Mouse (Mus musculus): ENCODE results near the gene Tceanc2. TPM values are rescaled to one million over a fixed set of nuclear protein-coding genes. Genes with fewer than 3 reads are reported as not detected.

Tceanc2 gene
- polyA plus RNA-seq, 1 experiment: 15.7 TPM

- Histone ChIP-seq H3K36me3 (ENCODE audit: control insufficient read depth, insufficient read depth, low read length, poor library complexity, severe bottlenecking) (no peaks in the 10 kb centered on the region; the same call in 1 of the 2 replicates), H3K27ac (ENCODE audit: insufficient read depth, low read length) (peak overlapping the region; percentile 55)
Observed at GRCm38 (mm10) chr4:107177506-107177905, 1.4 kb downstream of the Tceanc2 start.

GRCm38 (mm10) chr4:107167798-107168197, 11.1 kb downstream of the Tceanc2 start:
- H3K9ac ChIP-seq (ENCODE audit: low read depth, poor library complexity, severe bottlenecking): no peak overlapping the region
- H3K4me1 ChIP-seq (ENCODE audit: control insufficient read depth, insufficient read depth, low read length): no peaks in the 10 kb centered on the region
- H3K27me3 ChIP-seq (ENCODE audit: control insufficient read depth, insufficient read depth, low read length, poor library complexity, severe bottlenecking): no peaks in the 10 kb centered on the region
- no peaks in the 10 kb centered on the region for H3K36me3 ChIP-seq (ENCODE audit: control insufficient read depth, insufficient read depth, low read length, poor library complexity, severe bottlenecking)
- H3K9me3 ChIP-seq (replicated peaks; ENCODE audit: control insufficient read depth, insufficient read depth, low read length, poor library complexity, severe bottlenecking): no peaks in the 10 kb centered on the region
- no peak overlapping the region for H3K4me3 ChIP-seq (ENCODE audit: low read depth, low read length)
- H3K27ac ChIP-seq (ENCODE audit: insufficient read depth, low read length): no peak overlapping the region
- TF ChIP-seq CTCF (IDR thresholded peaks at IDR 0.05; ENCODE audit: low read depth, low read length) (no peak), EP300 (IDR thresholded peaks at IDR 0.05; ENCODE audit: insufficient read depth, low read depth, low read length) (no peak), POLR2A (IDR thresholded peaks at IDR 0.05; ENCODE audit: insufficient read depth, low read length) (no peak)

More at GRCm38 (mm10) chr4:107177506-107177905, 1.4 kb downstream of the Tceanc2 start:
- peak overlapping the region; percentile 76 for H3K4me3 ChIP-seq (ENCODE audit: low read depth, low read length)
- H3K4me1 ChIP-seq (ENCODE audit: control insufficient read depth, insufficient read depth, low read length): peaks cover 2% of the 10 kb centered on the region
- peak overlapping the region; percentile 80 for H3K9ac ChIP-seq (ENCODE audit: low read depth, poor library complexity, severe bottlenecking)
- TF ChIP-seq CTCF (IDR thresholded peaks at IDR 0.05; ENCODE audit: low read depth, low read length): no peak
- no peak for TF ChIP-seq EP300 (IDR thresholded peaks at IDR 0.05; ENCODE audit: insufficient read depth, low read depth, low read length)
- TF ChIP-seq POLR2A (IDR thresholded peaks at IDR 0.05; ENCODE audit: insufficient read depth, low read length): no peak
- H3K27me3 ChIP-seq (ENCODE audit: control insufficient read depth, insufficient read depth, low read length, poor library complexity, severe bottlenecking): no peaks in the 10 kb centered on the region
- H3K9me3 ChIP-seq (replicated peaks; ENCODE audit: control insufficient read depth, insufficient read depth, low read length, poor library complexity, severe bottlenecking): peaks cover 6% of the 10 kb centered on the region

DNA sequence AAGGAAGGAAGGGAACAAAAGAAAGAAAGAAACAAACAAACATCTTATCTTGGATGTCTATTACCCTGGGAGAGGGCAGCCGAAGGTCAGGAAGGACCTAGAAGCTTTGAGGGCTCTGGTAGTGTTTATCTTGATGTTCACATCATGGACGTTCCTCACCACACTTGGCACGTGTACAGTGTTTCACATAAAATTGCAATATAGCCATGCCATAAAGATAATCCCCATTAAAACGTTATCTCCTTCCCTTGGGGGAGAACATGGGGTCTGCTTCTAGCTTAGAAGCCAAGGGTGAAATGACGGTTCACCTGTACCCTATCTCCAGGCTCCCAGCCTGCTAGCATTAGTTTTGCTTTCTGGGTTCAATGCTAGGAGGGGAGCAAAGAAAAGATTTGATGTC, 12.2 kb downstream of the Tceanc2 start:
- TF ChIP-seq POLR2A (IDR thresholded peaks at IDR 0.05; ENCODE audit: insufficient read depth, low read length): no peak
- no peak for TF ChIP-seq EP300 (IDR thresholded peaks at IDR 0.05; ENCODE audit: insufficient read depth, low read depth, low read length)
- no peak for TF ChIP-seq CTCF (IDR thresholded peaks at IDR 0.05; ENCODE audit: low read depth, low read length)
- H3K9me3 ChIP-seq (replicated peaks; ENCODE audit: control insufficient read depth, insufficient read depth, low read length, poor library complexity, severe bottlenecking): no peaks in the 10 kb centered on the region
- no peak overlapping the region for H3K4me3 ChIP-seq (ENCODE audit: low read depth, low read length)
- H3K4me1 ChIP-seq (ENCODE audit: control insufficient read depth, insufficient read depth, low read length): no peaks in the 10 kb centered on the region
- no peak overlapping the region for H3K9ac ChIP-seq (ENCODE audit: low read depth, poor library complexity, severe bottlenecking)
- H3K27ac ChIP-seq (ENCODE audit: insufficient read depth, low read length): no peak overlapping the region
- no peaks in the 10 kb centered on the region for H3K27me3 ChIP-seq (ENCODE audit: control insufficient read depth, insufficient read depth, low read length, poor library complexity, severe bottlenecking)
- no peaks in the 10 kb centered on the region for H3K36me3 ChIP-seq (ENCODE audit: control insufficient read depth, insufficient read depth, low read length, poor library complexity, severe bottlenecking)

DNA sequence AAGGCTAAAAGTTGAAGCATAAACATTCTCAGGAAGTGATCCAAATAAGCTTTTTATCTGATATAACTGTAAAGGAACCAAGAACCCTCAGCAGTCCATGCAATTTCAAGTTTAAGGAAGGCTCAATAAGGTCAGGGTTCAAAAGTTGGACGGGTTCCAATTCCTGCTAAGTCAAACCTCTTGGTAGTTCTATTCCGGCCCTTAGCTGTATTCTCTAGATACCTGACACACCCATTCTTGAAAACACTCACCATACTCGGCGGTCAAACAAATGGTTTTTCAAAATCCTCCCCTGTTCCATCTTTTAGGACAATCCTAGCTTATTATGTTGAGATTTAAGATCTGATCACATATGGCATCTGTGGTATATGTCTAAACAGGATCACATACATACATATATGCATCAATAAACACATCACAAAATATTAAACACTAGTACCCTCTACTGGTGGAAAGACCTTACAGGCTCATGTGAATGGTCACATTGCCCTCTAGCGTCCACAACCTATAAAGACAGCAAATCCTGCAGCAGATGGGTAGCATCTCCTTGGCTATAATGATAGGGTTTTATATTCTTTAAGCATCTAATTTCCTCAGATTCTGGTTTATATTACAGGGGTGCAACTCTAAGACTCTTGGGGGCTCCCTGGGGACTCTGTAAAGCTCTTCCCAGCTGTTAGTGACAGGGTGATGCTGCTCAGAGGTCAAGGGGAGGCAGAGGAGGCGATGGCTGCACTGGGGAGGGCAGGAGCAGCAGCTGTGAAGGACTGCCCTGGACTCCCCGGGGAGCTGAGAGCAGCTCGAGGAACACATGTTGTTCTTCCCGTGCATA, 14.9 kb downstream of the Tceanc2 start:
- no peaks in the 10 kb centered on the region for H3K27me3 ChIP-seq (ENCODE audit: control insufficient read depth, insufficient read depth, low read length, poor library complexity, severe bottlenecking)
- no peak overlapping the region for H3K4me3 ChIP-seq (ENCODE audit: low read depth, low read length)
- no peaks in the 10 kb centered on the region for H3K4me1 ChIP-seq (ENCODE audit: control insufficient read depth, insufficient read depth, low read length)
- no peak overlapping the region for H3K27ac ChIP-seq (ENCODE audit: insufficient read depth, low read length)
- TF ChIP-seq CTCF (IDR thresholded peaks at IDR 0.05; ENCODE audit: low read depth, low read length): peak; percentile 35
- TF ChIP-seq POLR2A (IDR thresholded peaks at IDR 0.05; ENCODE audit: insufficient read depth, low read length): no peak
- H3K9me3 ChIP-seq (replicated peaks; ENCODE audit: control insufficient read depth, insufficient read depth, low read length, poor library complexity, severe bottlenecking): no peaks in the 10 kb centered on the region
- H3K9ac ChIP-seq (ENCODE audit: low read depth, poor library complexity, severe bottlenecking): no peak overlapping the region
- H3K36me3 ChIP-seq (ENCODE audit: control insufficient read depth, insufficient read depth, low read length, poor library complexity, severe bottlenecking): no peaks in the 10 kb centered on the region

DNA sequence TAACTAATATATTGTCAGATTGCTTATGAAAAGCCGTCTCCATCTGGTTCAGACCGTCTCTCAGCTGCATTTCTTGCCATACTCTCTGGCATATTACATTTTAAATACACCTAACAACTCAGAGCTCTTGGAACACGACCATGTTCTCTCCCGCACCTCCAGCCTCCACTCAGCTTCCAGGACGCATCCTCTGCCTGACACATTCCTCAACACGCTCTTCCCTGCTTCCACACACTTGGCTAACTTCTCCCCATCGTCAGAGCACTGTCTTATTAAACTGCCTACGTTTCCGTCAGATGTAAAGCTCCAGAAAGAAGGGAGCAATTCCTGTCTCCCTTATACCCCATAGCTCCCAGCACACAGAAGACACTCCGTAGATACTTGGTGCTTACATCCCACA, 15.6 kb downstream of the Tceanc2 start:
- Histone ChIP-seq H3K27me3 (ENCODE audit: control insufficient read depth, insufficient read depth, low read length, poor library complexity, severe bottlenecking) (no peaks in the 10 kb centered on the region), H3K36me3 (ENCODE audit: control insufficient read depth, insufficient read depth, low read length, poor library complexity, severe bottlenecking) (no peaks in the 10 kb centered on the region), H3K9ac (ENCODE audit: low read depth, poor library complexity, severe bottlenecking) (no peak overlapping the region), H3K4me1 (ENCODE audit: control insufficient read depth, insufficient read depth, low read length) (no peaks in the 10 kb centered on the region), H3K27ac (ENCODE audit: insufficient read depth, low read length) (no peak overlapping the region), H3K9me3 (replicated peaks; ENCODE audit: control insufficient read depth, insufficient read depth, low read length, poor library complexity, severe bottlenecking) (no peaks in the 10 kb centered on the region), H3K4me3 (ENCODE audit: low read depth, low read length) (no peak overlapping the region)
- TF ChIP-seq EP300 (IDR thresholded peaks at IDR 0.05; ENCODE audit: insufficient read depth, low read depth, low read length): no peak
- no peak for TF ChIP-seq CTCF (IDR thresholded peaks at IDR 0.05; ENCODE audit: low read depth, low read length)
- TF ChIP-seq POLR2A (IDR thresholded peaks at IDR 0.05; ENCODE audit: insufficient read depth, low read length): no peak

DNA sequence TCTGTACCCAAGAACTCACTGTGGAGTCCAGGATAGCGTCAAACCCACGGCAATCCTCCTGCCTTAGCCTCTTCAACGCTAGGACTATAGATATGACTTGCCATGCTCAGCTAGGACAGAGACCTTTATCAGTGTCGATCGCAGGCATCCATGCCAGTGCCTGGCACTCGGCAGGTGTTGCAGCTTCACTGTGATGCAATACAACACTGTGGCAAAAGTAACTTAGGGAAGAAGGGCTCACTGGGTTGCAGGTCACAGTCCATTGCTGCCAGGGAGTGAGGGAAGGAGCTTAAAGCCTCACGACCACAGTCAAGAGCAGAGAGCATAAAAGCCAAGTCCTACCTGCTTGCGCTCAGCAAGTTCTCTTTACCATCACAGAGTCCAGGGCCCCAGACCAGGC, 18.7 kb downstream of the Tceanc2 start:
- Histone ChIP-seq H3K27ac (ENCODE audit: insufficient read depth, low read length) (no peak overlapping the region), H3K4me1 (ENCODE audit: control insufficient read depth, insufficient read depth, low read length) (peaks cover 4% of the 10 kb centered on the region), H3K9ac (ENCODE audit: low read depth, poor library complexity, severe bottlenecking) (no peak overlapping the region), H3K36me3 (ENCODE audit: control insufficient read depth, insufficient read depth, low read length, poor library complexity, severe bottlenecking) (no peaks in the 10 kb centered on the region), H3K9me3 (replicated peaks; ENCODE audit: control insufficient read depth, insufficient read depth, low read length, poor library complexity, severe bottlenecking) (no peaks in the 10 kb centered on the region), H3K27me3 (ENCODE audit: control insufficient read depth, insufficient read depth, low read length, poor library complexity, severe bottlenecking) (no peaks in the 10 kb centered on the region), H3K4me3 (ENCODE audit: low read depth, low read length) (no peak overlapping the region)
- TF ChIP-seq POLR2A (IDR thresholded peaks at IDR 0.05; ENCODE audit: insufficient read depth, low read length): no peak
- TF ChIP-seq EP300 (IDR thresholded peaks at IDR 0.05; ENCODE audit: insufficient read depth, low read depth, low read length): no peak

Measured in ES-Bruce4 (cell line).